Mouse (Mus musculus) inflammation-experienced regulatory T-cells, adult 16 weeks (primary cell): ENCODE results near the gene Vmn1r16. TPM values are rescaled to one million over a fixed set of nuclear protein-coding genes. Genes with fewer than 3 reads are reported as not detected.

Experiments
- polyA plus RNA-seq: library from polyadenylated mRNA; unstranded; fragments of 100-300 nt; shearing (Covaris generic); gene quantifications from one replicate; pipeline ENCODE4 v1.2.1, GENCODE M21; 2017

The Vmn1r16 gene
- not detected for polyA plus RNA-seq

DNA sequence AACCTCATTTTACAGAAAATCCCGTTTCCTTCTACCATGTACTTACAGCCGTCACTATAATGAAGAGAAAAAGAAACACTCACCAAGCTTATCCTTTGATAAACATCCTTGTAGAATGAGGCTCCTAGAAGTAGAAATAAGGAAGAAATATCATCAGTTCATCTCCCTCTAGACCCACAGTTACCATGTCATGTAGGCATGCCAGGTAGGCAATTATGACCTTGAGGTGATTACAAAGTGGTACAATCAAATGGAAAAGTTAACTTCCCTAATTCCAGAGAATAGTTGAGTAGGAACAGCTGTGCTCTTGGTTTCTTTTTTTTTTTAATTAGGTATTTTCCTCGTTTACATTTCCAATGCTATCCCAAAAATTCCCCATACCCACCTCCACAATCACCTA lies at the start of gene Vmn1r16:
TSS of gene Vmn1r16 (minus strand) at position 101 of the 400 bp plus-strand sequence.

DNA sequence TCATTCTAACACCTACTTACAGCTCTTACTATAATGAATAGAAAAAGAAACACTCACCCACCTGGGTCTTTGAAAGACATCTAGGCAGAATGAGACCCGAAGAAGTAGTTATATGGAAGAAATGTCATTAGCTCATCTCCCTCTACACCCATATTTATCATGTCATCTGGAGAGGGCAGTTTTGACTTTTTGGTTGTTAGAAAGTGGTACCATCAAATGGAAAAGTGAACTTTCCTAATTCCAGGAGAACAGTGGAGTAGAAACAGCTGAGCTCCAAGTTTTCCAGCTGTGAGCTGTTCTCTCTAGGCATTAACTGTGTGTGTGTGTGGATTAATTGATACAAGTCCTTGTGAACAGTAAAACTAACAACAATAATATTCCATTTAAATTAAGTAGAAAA lies 34.3 kb upstream of the Vmn1r16 start, which contains the start of gene Vmn1r17:
TSS of gene Vmn1r17 (minus strand) at position 101 of the 400 bp plus-strand sequence.

Other genes starting within 250 kb of the Vmn1r16 start
- gene Vmn1r10, start 220.0 kb downstream of the Vmn1r16 start, polyA plus RNA-seq = not detected
- gene Vmn1r11, start 196.0 kb downstream of the Vmn1r16 start, polyA plus RNA-seq = not detected
- not detected for gene Vmn1r12, start 172.6 kb downstream of the Vmn1r16 start, polyA plus RNA-seq
- gene Vmn1r13, start 126.2 kb downstream of the Vmn1r16 start, polyA plus RNA-seq = 0.21 TPM
- not detected for gene Vmn1r14, start 97.8 kb downstream of the Vmn1r16 start, polyA plus RNA-seq
- not detected for gene Vmn1r15, start 71.5 kb downstream of the Vmn1r16 start, polyA plus RNA-seq
- gene Vmn1r17, start 34.2 kb upstream of the Vmn1r16 start, polyA plus RNA-seq = not detected
- gene Vmn1r18, start 66.3 kb upstream of the Vmn1r16 start, polyA plus RNA-seq = not detected
- not detected for gene Vmn1r19, start 74.3 kb upstream of the Vmn1r16 start, polyA plus RNA-seq
- gene Vmn1r20, start 99.4 kb upstream of the Vmn1r16 start, polyA plus RNA-seq = not detected
- gene Ppm1k, start 206.0 kb upstream of the Vmn1r16 start, polyA plus RNA-seq = 16.9 TPM